Mouse (Mus musculus) neural tube, embryonic 13.5 days (tissue): ENCODE results near the gene Prnd. TPM values are rescaled to one million over a fixed set of nuclear protein-coding genes. Genes with fewer than 3 reads are reported as not detected.

Source experiments
- ATAC-seq: fragments of 200-750 bp; cut with Nextera tagmentation; 2 replicates; pipeline ENCODE4 v1.8.0; 2017; ENCODE audit warnings: low read depth, mild to moderate bottlenecking, moderate TSS enrichment, moderate library complexity
- H3K27ac ChIP-seq: fragments of 300-500 bp; sonication (generic); replicated peaks from 2 replicates; pipeline ENCODE4 v1.5.1; 2015; ENCODE audit warnings: moderate library complexity, mild to moderate bottlenecking, inconsistent platforms
- H3K27me3 ChIP-seq: fragments of 300-500 bp; sonication (generic); 2 replicates; pipeline ENCODE4 v1.6.1; 2015; ENCODE audit warnings: mild to moderate bottlenecking, inconsistent platforms
- H3K36me3 ChIP-seq: fragments of 300-500 bp; sonication (generic); 2 replicates; pipeline ENCODE4 v1.6.1; 2015; ENCODE audit warnings: mild to moderate bottlenecking, inconsistent platforms
- H3K4me1 ChIP-seq: fragments of 300-500 bp; sonication (generic); replicated peaks from 2 replicates; pipeline ENCODE4 v1.6.1; 2015; ENCODE audit warnings: inconsistent platforms
- H3K4me2 ChIP-seq: fragments of 300-500 bp; sonication (generic); 2 replicates; pipeline ENCODE4 v1.6.1; 2015; ENCODE audit warnings: inconsistent platforms, mild to moderate bottlenecking, moderate library complexity
- H3K4me3 ChIP-seq: fragments of 300-500 bp; sonication (generic); 2 replicates; pipeline ENCODE4 v1.5.1; 2015; ENCODE audit warnings: mild to moderate bottlenecking, inconsistent platforms
- H3K9ac ChIP-seq: fragments of 300-500 bp; sonication (generic); 2 replicates; pipeline ENCODE4 v1.6.1; 2015; ENCODE audit warnings: moderate library complexity, mild to moderate bottlenecking, inconsistent platforms
- H3K9me3 ChIP-seq: fragments of 300-500 bp; sonication (generic); 2 replicates; pipeline ENCODE4 v1.6.1; 2016; ENCODE audit warnings: inconsistent platforms
- WGBS: fragments of 180-500 bp; shearing (Covaris S2); methylation state at CpG from one replicate; pipeline ENCODE4 v1.1.7; 2015; 5-methylcytosine and 5-hydroxymethylcytosine counted together
- polyA plus RNA-seq: library from polyadenylated mRNA; unstranded; fragments of >200 nt; fragmentation: Nextera tagmentation; extraction: Ambion mirVana; gene quantifications from 2 replicates; pipeline ENCODE4 v1.2.1, GENCODE M21; 2015

The Prnd gene
- polyA plus RNA-seq, 1 experiment from 2014 or later, result 11.5 TPM

GRCm38 (mm10) chr2:131945225-131945624 is 5.4 kb upstream of the Prnd start:
- no peak for ATAC-seq
- no peaks in the 10 kb centered on the region for H3K36me3 ChIP-seq
- H3K4me2 ChIP-seq, result no peak overlapping the region
- H3K9me3 ChIP-seq, result no peaks in the 10 kb centered on the region
- H3K27me3 ChIP-seq, result no peaks in the 10 kb centered on the region
- H3K27ac ChIP-seq, result no peak overlapping the region
- no peak overlapping the region for H3K4me3 ChIP-seq
- H3K4me1 ChIP-seq, result no peaks in the 10 kb centered on the region
- 88% methylated on average over 8 of the region's 8 CpGs for WGBS
- H3K9ac ChIP-seq, result no peak overlapping the region

- Histone ChIP-seq H3K4me2 (no peak overlapping the region), H3K36me3 (no peaks in the 10 kb centered on the region), H3K27ac (no peak overlapping the region), H3K4me3 (no peak overlapping the region), H3K9me3 (no peaks in the 10 kb centered on the region), H3K4me1 (0 out of 2 replicates have a peak, but pooled peaks cover 4% of the 10 kb centered on the region), H3K9ac (no peak overlapping the region), H3K27me3 (peaks cover 5% of the 10 kb centered on the region; the same call in 1 of the 2 replicates)
- 90% methylated on average over 6 of the region's 6 CpGs for WGBS
- ATAC-seq, result no peak
Measured at GRCm38 (mm10) chr2:131945765-131946164, 4.9 kb upstream of the Prnd start.

- no peak overlapping the region for H3K9ac ChIP-seq
- no peaks in the 10 kb centered on the region for H3K9me3 ChIP-seq
- 89% methylated on average over 16 of the region's 16 CpGs for whole genome bisulfite sequencing
- H3K27me3 ChIP-seq, result peaks cover 9% of the 10 kb centered on the region
- no peak overlapping the region for H3K4me2 ChIP-seq
- no peak overlapping the region for H3K27ac ChIP-seq
- no peak for ATAC-seq
- H3K36me3 ChIP-seq, result no peaks in the 10 kb centered on the region
- 0 out of 2 replicates have a peak, but pooled peaks cover 4% of the 10 kb centered on the region for H3K4me1 ChIP-seq
- H3K4me3 ChIP-seq, result no peak overlapping the region
Measured at GRCm38 (mm10) chr2:131946351-131946750, 4.3 kb upstream of the Prnd start.

GRCm38 (mm10) chr2:131948156-131948555 is 2.5 kb upstream of the Prnd start:
- no peak for ATAC-seq
- Histone ChIP-seq H3K4me2 (no peak overlapping the region), H3K9ac (no peak overlapping the region), H3K27ac (no peak overlapping the region), H3K27me3 (peaks cover 27% of the 10 kb centered on the region), H3K36me3 (no peaks in the 10 kb centered on the region), H3K4me3 (no peak overlapping the region), H3K4me1 (peaks cover 12% of the 10 kb centered on the region), H3K9me3 (no peaks in the 10 kb centered on the region)
- 79% methylated on average over 3 of the region's 3 CpGs for WGBS

- no peak overlapping the region for H3K4me2 ChIP-seq
- H3K4me1 ChIP-seq, result peaks cover 18% of the 10 kb centered on the region
- peaks cover 36% of the 10 kb centered on the region for H3K27me3 ChIP-seq
- no peak overlapping the region for H3K4me3 ChIP-seq
- H3K36me3 ChIP-seq, result no peaks in the 10 kb centered on the region
- no peak overlapping the region for H3K27ac ChIP-seq
- no peaks in the 10 kb centered on the region for H3K9me3 ChIP-seq
- no peak overlapping the region for H3K9ac ChIP-seq
- WGBS, result 79% methylated on average over 11 of the region's 11 CpGs
- ATAC-seq, result no peak
Measured at GRCm38 (mm10) chr2:131948916-131949639, 1.6 kb upstream of the Prnd start.

GRCm38 (mm10) chr2:131949767-131950597 is 679 bp upstream of the Prnd start:
- WGBS, result 47% methylated on average over 9 of the region's 9 CpGs
- no peaks in the 10 kb centered on the region for H3K36me3 ChIP-seq
- peaks cover 18% of the 10 kb centered on the region for H3K4me1 ChIP-seq
- peak; percentile 40; the same call in 1 of the 2 replicates for ATAC-seq
- no peak overlapping the region for H3K4me3 ChIP-seq
- no peak overlapping the region for H3K27ac ChIP-seq
- H3K9ac ChIP-seq, result no peak overlapping the region
- peaks cover 45% of the 10 kb centered on the region for H3K27me3 ChIP-seq
- no peaks in the 10 kb centered on the region for H3K9me3 ChIP-seq
- no peak overlapping the region for H3K4me2 ChIP-seq

- peaks cover 18% of the 10 kb centered on the region for H3K4me1 ChIP-seq
- ATAC-seq, result no peak
- H3K27ac ChIP-seq, result no peak overlapping the region
- no peak overlapping the region for H3K4me2 ChIP-seq
- peaks cover 46% of the 10 kb centered on the region for H3K27me3 ChIP-seq
- 62% methylated on average over 2 of the region's 2 CpGs for WGBS
- no peak overlapping the region for H3K9ac ChIP-seq
- H3K4me3 ChIP-seq, result no peak overlapping the region
- H3K36me3 ChIP-seq, result no peaks in the 10 kb centered on the region
- no peaks in the 10 kb centered on the region for H3K9me3 ChIP-seq
Measured at GRCm38 (mm10) chr2:131952456-131952855, 1.8 kb downstream of the Prnd start.

GRCm38 (mm10) chr2:131952961-131953538 is 2.4 kb downstream of the Prnd start:
- Histone ChIP-seq H3K4me2 (peak overlapping the region; percentile 43), H3K36me3 (no peaks in the 10 kb centered on the region), H3K9me3 (no peaks in the 10 kb centered on the region), H3K4me3 (peak overlapping the region; percentile 3; the same call in 1 of the 2 replicates), H3K27me3 (peaks cover 46% of the 10 kb centered on the region), H3K9ac (0 out of 2 replicates have a peak overlapping the region, but pooled peaks have one; percentile 8), H3K27ac (no peak overlapping the region), H3K4me1 (peaks cover 18% of the 10 kb centered on the region)
- no peak for ATAC-seq
- WGBS, result 12% methylated on average over 29 of the region's 29 CpGs

- Histone ChIP-seq H3K9me3 (no peaks in the 10 kb centered on the region), H3K4me3 (no peak overlapping the region), H3K4me1 (peaks cover 18% of the 10 kb centered on the region), H3K27ac (no peak overlapping the region), H3K36me3 (no peaks in the 10 kb centered on the region), H3K27me3 (peaks cover 46% of the 10 kb centered on the region), H3K9ac (no peak overlapping the region), H3K4me2 (peak overlapping the region; percentile 43)
- 93% methylated on average over 4 of the region's 4 CpGs for WGBS
- ATAC-seq, result no peak
Measured at GRCm38 (mm10) chr2:131953711-131954110, 3.0 kb downstream of the Prnd start.

- Histone ChIP-seq H3K27ac (no peak overlapping the region), H3K4me1 (peaks cover 18% of the 10 kb centered on the region), H3K4me3 (peak overlapping the region; percentile 40), H3K9ac (no peak overlapping the region), H3K27me3 (peaks cover 46% of the 10 kb centered on the region), H3K9me3 (no peaks in the 10 kb centered on the region), H3K4me2 (peak overlapping the region; percentile 62), H3K36me3 (no peaks in the 10 kb centered on the region)
- no peak; the same call in 1 of the 2 replicates for ATAC-seq
- 55% methylated on average over 9 of the region's 9 CpGs for WGBS
Measured at GRCm38 (mm10) chr2:131954835-131955234, 4.2 kb downstream of the Prnd start.

- 3% methylated on average over 17 of the region's 17 CpGs for WGBS
- Histone ChIP-seq H3K9me3 (no peaks in the 10 kb centered on the region), H3K4me1 (peaks cover 18% of the 10 kb centered on the region), H3K36me3 (no peaks in the 10 kb centered on the region), H3K4me3 (peak overlapping the region; percentile 40), H3K4me2 (peak overlapping the region; percentile 62), H3K9ac (peak overlapping the region; percentile 31; the same call in 1 of the 2 replicates), H3K27me3 (peaks cover 46% of the 10 kb centered on the region), H3K27ac (no peak overlapping the region)
- peak; percentile 75 for ATAC-seq
Measured at GRCm38 (mm10) chr2:131955264-131955663, 4.6 kb downstream of the Prnd start.
